8 mouse cellular contexts compared by ENCODE assay signal in the genomic region with DNA sequence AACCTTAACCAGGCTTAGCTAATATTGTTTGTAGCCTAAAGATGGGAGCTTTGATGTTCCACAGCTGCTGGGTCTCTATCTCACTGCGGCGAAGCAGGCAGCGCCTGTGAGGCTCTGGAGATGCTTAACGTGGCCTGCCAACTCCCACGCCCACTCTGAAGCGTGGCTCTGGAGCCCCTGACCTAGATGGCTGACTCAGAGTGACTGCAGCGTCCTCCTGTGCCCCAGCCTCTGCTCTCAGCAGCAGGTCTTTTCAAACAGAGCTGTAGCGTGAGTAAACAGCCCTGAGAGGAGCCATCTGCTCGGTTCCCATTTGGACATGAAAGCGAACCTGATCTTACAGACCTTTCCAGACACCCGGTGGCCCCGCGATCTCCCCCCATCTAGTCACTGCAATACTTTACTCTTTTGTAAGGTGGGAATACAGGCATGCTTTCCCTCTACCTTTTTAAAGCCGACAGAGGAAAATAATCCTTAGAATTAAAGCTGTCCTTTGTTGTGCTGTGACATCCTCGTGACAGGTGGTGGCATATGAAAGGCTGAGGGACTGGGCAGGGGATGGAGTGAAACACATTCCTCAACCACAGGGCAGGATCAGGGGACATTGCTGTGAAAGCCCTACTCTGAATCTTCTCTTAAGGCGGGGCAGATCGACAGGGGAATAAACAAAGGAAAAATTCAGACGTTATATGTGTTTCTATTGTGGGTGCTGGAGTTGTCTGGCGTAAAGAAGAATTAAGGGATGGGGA.
DNase-seq lines count a peak whose midpoint lies in the region.

No protein-coding gene starts in this region.

- DNase-seq in gastrocnemius, postnatal 14 days = peak; percentile 16
- DNase-seq in gastrocnemius, postnatal 25 days = no peak
- DNase-seq in urinary bladder, postnatal 25 days (ENCODE audit: low spot score) = peak; percentile 15
- DNase-seq in urinary bladder, adult 2 months (ENCODE audit: low spot score) = no peak
- DNase-seq in frontal cortex, postnatal 36 days (ENCODE audit: low spot score in 2 of 2) = peak; percentile 11 to 13
- DNase-seq in lung, postnatal 10 days = peak; percentile 20
- peak; percentile 21 for DNase-seq in right cerebral cortex, postnatal 4 days
- no peak for DNase-seq in testis, postnatal 14 days (ENCODE audit: low spot score)

- intact Hi-C loops in gastrocnemius, postnatal 14 days (cut with DNase I; ENCODE audit: low total_unique reads) = loop anchor here (5.0 kb wide), 1 partner anchor 249 kb away; no protein-coding TSS in a partner anchor

Comparison
In these comparisons a context has a peak if more than half of its experiments do, and no peak if none do; other contexts are left out.
1. DNase-seq: peak in gastrocnemius, postnatal 14 days (single experiment), urinary bladder, postnatal 25 days (single experiment), frontal cortex, postnatal 36 days (2 of 2), lung, postnatal 10 days (single experiment) and right cerebral cortex, postnatal 4 days (single experiment); none in gastrocnemius, postnatal 25 days (single experiment), urinary bladder, adult 2 months (single experiment) and testis, postnatal 14 days (single experiment).